Mouse (Mus musculus) midbrain, embryonic 13.5 days (tissue): ENCODE results near the gene Sptlc2. TPM values are rescaled to one million over a fixed set of nuclear protein-coding genes. Genes with fewer than 3 reads are reported as not detected.

ENCODE experiments used
- ATAC-seq: fragments of 200-750 bp; cut with Nextera tagmentation; 2 replicates; pipeline ENCODE4 v1.8.0; 2017; ENCODE audit warnings: mild to moderate bottlenecking, moderate TSS enrichment, moderate library complexity
- H3K27ac ChIP-seq: fragments of 300-500 bp; sonication (generic); 2 replicates; pipeline ENCODE4 v1.5.1; 2015; ENCODE audit warnings: inconsistent platforms, mild to moderate bottlenecking, moderate library complexity
- H3K27me3 ChIP-seq: fragments of 300-500 bp; sonication (generic); 2 replicates; pipeline ENCODE4 v1.6.1; 2015; ENCODE audit warnings: mild to moderate bottlenecking, inconsistent platforms
- H3K36me3 ChIP-seq: fragments of 300-500 bp; sonication (generic); 2 replicates; pipeline ENCODE4 v1.6.1; 2015; ENCODE audit warnings: mild to moderate bottlenecking, inconsistent platforms
- H3K4me1 ChIP-seq: fragments of 300-500 bp; sonication (generic); replicated peaks from 2 replicates; pipeline ENCODE4 v1.6.1; 2015; ENCODE audit warnings: inconsistent platforms
- H3K4me2 ChIP-seq: fragments of 300-500 bp; sonication (generic); replicated peaks from 2 replicates; pipeline ENCODE4 v1.6.1; 2015; ENCODE audit warnings: moderate library complexity, mild to moderate bottlenecking, inconsistent platforms
- H3K4me3 ChIP-seq: fragments of 300-500 bp; sonication (generic); replicated peaks from 2 replicates; pipeline ENCODE4 v1.5.1; 2015; ENCODE audit warnings: mild to moderate bottlenecking, inconsistent platforms
- H3K9ac ChIP-seq: fragments of 300-500 bp; sonication (generic); replicated peaks from 2 replicates; pipeline ENCODE4 v1.6.1; 2015; ENCODE audit warnings: mild to moderate bottlenecking, inconsistent platforms
- H3K9me3 ChIP-seq: fragments of 300-500 bp; sonication (generic); 2 replicates; pipeline ENCODE4 v1.6.1; 2016; ENCODE audit warnings: mild to moderate bottlenecking, inconsistent platforms
- WGBS: fragments of 180-500 bp; shearing (Covaris S2); methylation state at CpG from one replicate; pipeline ENCODE4 v1.1.7; 2015; 5-methylcytosine and 5-hydroxymethylcytosine counted together
- polyA plus RNA-seq: library from polyadenylated mRNA; unstranded; fragments of >200 nt; fragmentation: Nextera tagmentation; extraction: Ambion mirVana; gene quantifications from 2 replicates; pipeline ENCODE4 v1.2.1, GENCODE M21; 2015

Gene Sptlc2
- polyA plus RNA-seq, 1 experiment from 2014 or later: 55.5 TPM

DNA sequence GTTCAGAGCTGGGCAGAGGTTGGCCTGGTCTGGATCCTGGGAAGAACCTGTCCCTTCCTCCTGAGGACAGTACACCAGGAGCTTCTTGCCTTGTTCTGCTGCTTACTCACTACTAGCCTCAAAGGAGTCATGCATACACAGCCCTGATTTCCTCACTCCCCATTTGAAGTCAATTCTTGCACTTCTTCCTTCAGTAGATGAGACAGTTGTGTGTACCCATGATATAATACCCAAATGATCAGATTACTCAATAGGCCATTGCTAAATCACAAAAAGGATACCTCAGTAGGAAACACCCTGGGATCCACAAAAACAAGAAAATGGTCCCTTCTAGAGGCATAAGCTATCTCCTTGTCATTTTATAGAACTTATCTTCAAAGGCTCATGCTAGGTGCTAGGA, 3.2 kb upstream of the Sptlc2 start:
- no peak for ATAC-seq
- Histone ChIP-seq H3K9me3 (no peaks in the 10 kb centered on the region), H3K27me3 (peaks cover 5% of the 10 kb centered on the region; the same call in 1 of the 2 replicates), H3K4me1 (peaks cover 12% of the 10 kb centered on the region), H3K4me3 (no peak overlapping the region), H3K36me3 (no peaks in the 10 kb centered on the region), H3K9ac (no peak overlapping the region), H3K27ac (no peak overlapping the region), H3K4me2 (no peak overlapping the region)

DNA sequence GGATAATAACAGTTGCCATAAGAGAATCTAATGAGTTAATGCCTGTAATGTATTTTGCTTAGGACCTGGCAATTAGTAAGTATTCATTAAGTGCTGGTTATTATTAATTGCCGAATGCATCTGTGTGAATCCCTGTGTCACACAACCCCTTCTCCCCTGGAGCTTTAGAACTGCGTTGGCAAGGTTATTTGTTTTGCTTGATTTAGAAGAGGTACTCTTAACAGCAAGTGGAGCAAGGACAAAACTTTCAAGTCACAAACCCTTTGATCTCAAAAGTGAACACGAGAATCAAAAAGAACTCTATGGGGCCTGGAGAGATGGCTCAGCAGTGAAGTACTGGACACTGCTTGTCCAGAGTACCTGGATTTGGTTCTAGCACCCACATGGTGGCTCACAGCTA, 1.1 kb upstream of the Sptlc2 start:
- 72% methylated on average over 3 of the region's 3 CpGs for WGBS
- H3K4me1 ChIP-seq: peaks cover 16% of the 10 kb centered on the region
- H3K4me3 ChIP-seq: peak overlapping the region; percentile 99; the same call in 1 of the 2 replicates
- H3K27me3 ChIP-seq: peaks cover 5% of the 10 kb centered on the region; the same call in 1 of the 2 replicates
- no peak overlapping the region for H3K27ac ChIP-seq
- H3K9ac ChIP-seq: no peak overlapping the region
- no peak for ATAC-seq
- H3K4me2 ChIP-seq: peak overlapping the region; percentile 56; the same call in 1 of the 2 replicates
- no peaks in the 10 kb centered on the region for H3K36me3 ChIP-seq
- no peaks in the 10 kb centered on the region for H3K9me3 ChIP-seq

DNA sequence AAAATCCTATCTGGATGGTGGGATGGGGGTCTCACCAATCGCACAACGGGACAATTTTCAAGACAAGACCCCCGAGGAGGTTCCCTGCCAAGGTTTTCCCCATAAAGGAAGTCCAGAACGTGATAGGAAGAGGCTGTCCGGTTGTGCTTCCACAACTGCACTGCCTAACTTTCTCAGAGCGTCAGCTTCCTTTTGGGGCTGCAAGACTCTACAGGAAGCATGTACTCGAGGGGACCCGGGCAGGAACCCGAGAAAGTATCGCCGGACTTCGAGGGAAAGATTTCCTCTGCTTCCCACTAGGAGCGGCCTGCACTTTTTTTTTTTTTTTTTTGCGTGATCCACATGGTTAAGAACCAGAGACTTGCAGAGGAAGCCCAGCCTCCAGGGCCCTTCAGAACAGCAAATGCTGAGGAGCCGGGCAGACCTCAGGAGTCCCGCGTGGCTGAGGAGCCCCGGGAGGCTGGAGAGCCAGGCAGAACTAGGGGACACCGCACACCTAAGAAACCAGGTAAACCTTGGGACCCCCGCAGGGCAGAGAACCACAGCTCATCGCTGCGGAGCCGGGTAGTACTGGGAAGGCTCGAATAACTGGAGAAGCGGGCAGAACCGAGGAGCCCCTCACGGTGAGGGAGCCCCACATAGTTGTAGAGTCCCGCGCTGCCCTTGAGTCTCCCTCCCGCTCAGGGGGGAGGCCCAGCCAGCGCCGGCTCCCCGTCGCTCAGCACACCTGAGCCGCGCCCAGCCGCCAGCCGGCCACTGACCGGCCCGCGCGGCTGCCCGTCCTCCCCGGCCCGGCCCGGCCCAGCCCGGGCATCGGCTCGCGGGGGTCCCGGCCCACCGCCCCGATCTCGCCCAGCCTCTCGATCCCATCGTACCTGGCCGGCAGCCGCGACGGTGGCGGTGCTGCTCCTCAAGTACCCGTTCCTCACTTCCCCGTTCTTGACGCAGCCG, 709 bp downstream of the Sptlc2 start:
- under 1% methylated on average over 58 of the region's 65 CpGs for WGBS
- H3K27me3 ChIP-seq: peaks cover 5% of the 10 kb centered on the region; the same call in 1 of the 2 replicates
- H3K27ac ChIP-seq: peak overlapping the region; percentile 83
- H3K9ac ChIP-seq: peak overlapping the region; percentile 95
- H3K9me3 ChIP-seq: no peaks in the 10 kb centered on the region
- peaks cover 16% of the 10 kb centered on the region for H3K4me1 ChIP-seq
- ATAC-seq: no peak; the same call in 1 of the 2 replicates
- no peaks in the 10 kb centered on the region for H3K36me3 ChIP-seq
- H3K4me3 ChIP-seq: peak overlapping the region; percentile 99
- peak overlapping the region; percentile 99 for H3K4me2 ChIP-seq

DNA sequence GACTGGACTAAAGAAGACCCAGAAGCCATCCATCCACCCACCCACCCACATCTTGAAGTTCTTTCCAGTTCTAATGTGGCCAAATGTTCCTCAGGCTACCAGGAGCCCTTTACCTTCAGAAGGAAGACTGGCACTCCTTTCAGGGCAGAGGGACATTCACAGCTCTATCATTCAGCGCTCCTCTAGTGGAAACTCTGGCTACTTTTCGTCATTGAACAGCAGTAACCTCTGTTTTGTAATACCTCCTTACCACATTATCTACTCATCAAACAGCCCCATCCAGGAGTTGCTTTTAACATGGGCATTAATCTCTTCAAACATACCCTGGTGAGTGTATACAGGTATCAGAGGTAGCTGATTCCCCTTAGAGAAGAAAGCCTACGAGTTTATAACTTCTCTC, 3.1 kb downstream of the Sptlc2 start:
- Histone ChIP-seq H3K9me3 (no peaks in the 10 kb centered on the region), H3K27me3 (no peaks in the 10 kb centered on the region), H3K4me3 (no peak overlapping the region), H3K36me3 (no peaks in the 10 kb centered on the region), H3K4me2 (no peak overlapping the region), H3K4me1 (peaks cover 16% of the 10 kb centered on the region), H3K9ac (0 out of 2 replicates have a peak overlapping the region, but pooled peaks have one; percentile 19), H3K27ac (no peak overlapping the region)
- WGBS: 87% methylated on average over 3 of the region's 3 CpGs
- ATAC-seq: no peak

DNA sequence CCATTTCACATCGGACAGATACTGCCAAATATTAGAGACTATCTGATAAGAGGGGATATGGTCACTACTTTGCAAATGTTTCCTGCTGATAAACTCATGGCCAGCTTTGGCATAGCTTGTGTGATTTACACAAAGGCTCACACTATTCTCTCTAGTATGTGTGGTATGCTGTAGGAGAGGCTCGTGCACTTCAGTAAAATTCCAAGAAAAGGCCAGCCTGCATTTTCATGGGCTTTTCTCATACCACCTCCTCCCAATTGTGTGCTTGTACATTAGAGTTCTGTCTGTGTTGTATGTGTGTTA, 6.8 kb downstream of the Sptlc2 start:
- H3K27ac ChIP-seq: no peak overlapping the region
- ATAC-seq: no peak
- H3K4me3 ChIP-seq: no peak overlapping the region
- H3K9ac ChIP-seq: no peak overlapping the region
- 88% methylated on average over 2 of the region's 2 CpGs for WGBS
- H3K9me3 ChIP-seq: no peaks in the 10 kb centered on the region
- no peaks in the 10 kb centered on the region for H3K36me3 ChIP-seq
- H3K4me2 ChIP-seq: no peak overlapping the region
- peaks cover 4% of the 10 kb centered on the region for H3K4me1 ChIP-seq
- H3K27me3 ChIP-seq: no peaks in the 10 kb centered on the region

DNA sequence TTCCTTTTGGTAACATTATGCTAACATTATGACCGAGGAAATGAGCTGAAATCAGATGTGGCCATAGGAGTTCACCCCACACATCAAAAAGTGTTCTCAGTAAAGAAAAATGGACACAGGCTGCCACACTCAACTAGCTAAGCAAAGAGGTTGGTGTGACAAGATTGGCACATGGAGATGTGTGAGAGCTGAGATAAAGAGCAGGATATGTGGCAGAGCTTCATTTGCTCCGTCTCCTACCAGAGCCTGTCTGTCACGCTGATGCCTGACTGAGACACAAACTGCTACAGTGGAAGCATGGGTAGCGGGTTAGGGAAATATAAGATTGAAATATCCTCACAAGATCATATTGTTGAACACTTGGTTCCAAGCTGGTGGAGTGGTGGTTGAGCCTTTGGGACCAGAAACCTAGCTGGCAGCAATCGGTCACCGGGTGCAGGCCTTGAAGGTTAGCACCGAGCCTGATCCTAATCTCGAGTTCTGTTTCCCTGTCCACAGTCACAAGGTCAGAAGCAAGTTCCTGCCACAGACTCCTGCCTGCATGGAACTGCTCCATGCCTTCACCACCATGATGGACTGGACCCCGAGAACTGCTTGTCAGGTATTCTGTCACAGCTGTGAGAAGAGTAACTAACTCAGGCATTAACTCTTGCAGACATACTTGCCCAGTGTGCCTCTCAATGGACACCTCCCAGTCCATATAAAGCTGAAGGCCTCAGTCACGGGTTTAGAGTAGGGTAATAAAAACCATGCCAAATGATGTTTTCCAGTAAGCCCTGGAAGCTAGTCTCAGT, 7.4 kb downstream of the Sptlc2 start:
- ATAC-seq: no peak
- 90% methylated on average over 10 of the region's 10 CpGs for WGBS

DNA sequence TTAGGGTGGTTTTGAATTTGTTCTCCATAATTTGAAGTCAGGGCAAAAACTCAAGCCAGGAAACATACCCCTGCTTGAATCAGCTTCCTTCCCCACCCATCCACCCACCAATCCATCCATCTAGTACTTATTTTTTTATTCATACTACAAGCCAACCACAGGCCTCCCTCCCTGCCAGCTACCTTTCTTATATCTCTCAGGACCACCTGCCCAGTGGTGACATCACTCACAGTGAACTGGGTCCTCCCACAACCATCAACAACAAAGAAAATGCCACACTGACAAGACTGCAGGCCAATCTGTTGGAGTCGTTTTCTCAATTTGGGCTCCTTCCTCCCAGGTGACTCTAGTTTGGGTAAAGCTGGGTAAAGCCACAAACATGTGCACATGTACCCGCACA, 8.7 kb downstream of the Sptlc2 start:
- Histone ChIP-seq H3K27me3 (no peaks in the 10 kb centered on the region), H3K4me3 (no peak overlapping the region), H3K4me1 (no peaks in the 10 kb centered on the region), H3K36me3 (no peaks in the 10 kb centered on the region), H3K27ac (no peak overlapping the region), H3K9me3 (no peaks in the 10 kb centered on the region), H3K9ac (no peak overlapping the region), H3K4me2 (no peak overlapping the region)
- WGBS: 92% methylated on average over 2 of the region's 2 CpGs
- no peak for ATAC-seq

More for the DNA sequence above, 7.4 kb downstream of the Sptlc2 start:
- Histone ChIP-seq H3K4me3 (no peak overlapping the region), H3K4me1 (no peaks in the 10 kb centered on the region), H3K27me3 (no peaks in the 10 kb centered on the region), H3K4me2 (no peak overlapping the region), H3K36me3 (no peaks in the 10 kb centered on the region), H3K27ac (no peak overlapping the region), H3K9ac (no peak overlapping the region), H3K9me3 (no peaks in the 10 kb centered on the region)

DNA sequence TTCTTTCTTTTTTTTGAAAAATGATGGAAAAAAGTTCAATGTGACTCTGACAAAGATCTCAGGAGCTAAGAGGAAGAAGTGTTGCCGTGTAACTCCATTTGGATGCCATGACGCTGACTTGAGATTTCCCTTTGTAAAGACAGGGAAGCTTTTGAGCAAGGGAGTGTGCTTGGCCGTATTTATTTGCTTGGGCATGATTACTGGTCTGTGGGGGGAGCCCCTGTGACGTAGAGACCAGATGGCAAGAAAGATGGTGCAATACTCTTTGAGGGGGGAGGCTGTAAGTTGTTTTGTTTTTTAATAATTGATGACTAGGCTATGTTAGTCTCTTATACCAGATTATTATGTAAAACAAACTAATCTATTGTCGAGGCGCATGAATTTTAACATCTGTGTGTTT, 14.0 kb downstream of the Sptlc2 start:
- H3K27me3 ChIP-seq: no peaks in the 10 kb centered on the region
- no peaks in the 10 kb centered on the region for H3K4me1 ChIP-seq
- H3K27ac ChIP-seq: no peak overlapping the region
- no peak overlapping the region for H3K9ac ChIP-seq
- H3K9me3 ChIP-seq: no peaks in the 10 kb centered on the region
- ATAC-seq: no peak
- no peak overlapping the region for H3K4me2 ChIP-seq
- H3K36me3 ChIP-seq: no peaks in the 10 kb centered on the region
- 90% methylated on average over 6 of the region's 6 CpGs for WGBS
- H3K4me3 ChIP-seq: no peak overlapping the region

DNA sequence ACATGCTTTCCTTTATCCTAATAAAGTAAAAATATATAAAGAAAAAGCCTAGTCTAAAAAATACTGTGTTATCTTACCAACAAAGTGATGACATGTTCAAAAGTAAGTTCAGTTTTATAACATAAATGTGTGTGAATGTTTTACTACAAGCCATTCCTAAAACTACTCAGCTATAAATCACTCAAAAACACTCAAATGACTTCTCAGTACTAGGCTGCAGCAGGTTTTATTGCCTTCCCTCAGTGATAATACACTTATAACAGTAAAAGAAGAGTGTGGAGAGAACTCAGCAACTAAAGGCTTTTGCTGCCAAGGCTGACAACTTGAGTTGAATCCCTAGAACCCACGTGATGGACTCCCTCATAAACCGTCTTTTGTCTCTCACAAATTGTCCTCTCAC, 18.8 kb downstream of the Sptlc2 start:
- Histone ChIP-seq H3K27ac (no peak overlapping the region), H3K9me3 (no peaks in the 10 kb centered on the region), H3K36me3 (peaks cover 18% of the 10 kb centered on the region), H3K4me1 (no peaks in the 10 kb centered on the region), H3K4me3 (no peak overlapping the region), H3K27me3 (no peaks in the 10 kb centered on the region), H3K9ac (no peak overlapping the region), H3K4me2 (no peak overlapping the region)
- ATAC-seq: no peak
- WGBS: 90% methylated on average over 2 of the region's 2 CpGs

DNA sequence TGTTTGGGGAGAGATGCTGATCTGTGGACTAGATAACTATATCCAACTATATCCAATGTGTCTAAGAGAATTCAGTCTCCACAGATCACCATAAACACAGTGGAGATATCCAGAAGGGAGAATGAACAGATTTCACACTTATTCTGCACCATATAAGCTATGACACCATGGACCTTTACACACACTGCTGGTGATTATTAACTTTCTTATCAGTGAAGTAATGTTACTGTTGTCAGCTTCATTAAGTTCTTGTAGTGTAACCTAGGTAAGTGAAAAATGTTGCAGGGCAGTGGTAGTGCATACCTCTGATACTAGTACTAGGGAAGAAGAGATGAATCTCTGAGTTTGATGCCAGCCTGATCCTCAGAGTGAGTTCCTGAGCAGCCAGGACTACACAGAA, 20.1 kb downstream of the Sptlc2 start:
- no peak for ATAC-seq
- Histone ChIP-seq H3K36me3 (peaks cover 18% of the 10 kb centered on the region), H3K27ac (no peak overlapping the region), H3K4me2 (no peak overlapping the region), H3K4me1 (no peaks in the 10 kb centered on the region), H3K9ac (no peak overlapping the region), H3K4me3 (no peak overlapping the region), H3K27me3 (no peaks in the 10 kb centered on the region), H3K9me3 (no peaks in the 10 kb centered on the region)

DNA sequence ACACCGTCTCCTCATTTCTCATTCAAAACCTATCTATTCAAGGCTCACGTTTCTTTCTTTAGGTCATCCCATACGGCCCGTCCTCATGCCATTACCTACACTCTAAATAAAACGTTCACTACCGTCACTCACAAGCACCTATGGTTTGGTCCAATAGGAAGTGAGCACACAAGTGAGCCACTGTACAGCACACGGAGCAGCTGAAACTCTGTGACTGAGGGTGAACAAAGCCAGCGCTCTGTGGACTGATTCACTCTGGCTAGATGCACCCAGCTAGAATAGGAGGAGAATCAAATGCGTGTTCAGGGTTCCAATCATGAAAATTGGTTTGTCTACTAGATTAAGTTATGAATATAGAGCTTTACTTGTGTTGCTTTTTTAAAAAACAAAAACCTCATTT, 22.5 kb downstream of the Sptlc2 start:
- no peak for ATAC-seq
- Histone ChIP-seq H3K36me3 (peaks cover 18% of the 10 kb centered on the region), H3K4me2 (no peak overlapping the region), H3K4me1 (peaks cover 2% of the 10 kb centered on the region; the same call in 1 of the 2 replicates), H3K27me3 (no peaks in the 10 kb centered on the region), H3K9me3 (no peaks in the 10 kb centered on the region), H3K4me3 (no peak overlapping the region), H3K9ac (no peak overlapping the region), H3K27ac (no peak overlapping the region)
- 79% methylated on average over 9 of the region's 9 CpGs for WGBS

DNA sequence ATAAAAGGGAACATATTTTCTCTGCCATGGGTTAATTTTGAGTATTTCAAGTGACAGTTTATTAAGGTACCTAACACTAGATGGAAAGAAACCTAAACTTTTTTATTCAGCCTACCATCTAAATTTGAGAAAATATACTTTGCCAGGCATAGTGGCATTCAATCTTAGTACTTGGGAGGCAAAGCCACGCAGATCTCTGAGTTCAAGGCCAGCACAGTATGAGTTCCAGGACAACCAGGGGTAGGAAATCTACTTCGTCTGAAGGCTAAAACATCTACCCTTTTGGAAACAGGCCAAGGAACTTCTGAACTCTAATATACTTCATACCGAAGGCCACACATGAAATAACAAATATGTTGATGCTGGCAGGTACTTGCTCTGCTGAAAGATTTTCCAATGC, 26.0 kb downstream of the Sptlc2 start:
- H3K36me3 ChIP-seq: peaks cover 3% of the 10 kb centered on the region; the same call in 1 of the 2 replicates
- ATAC-seq: no peak
- no peak overlapping the region for H3K4me2 ChIP-seq
- H3K9ac ChIP-seq: no peak overlapping the region
- H3K27ac ChIP-seq: no peak overlapping the region
- H3K9me3 ChIP-seq: no peaks in the 10 kb centered on the region
- peaks cover 4% of the 10 kb centered on the region; the same call in 1 of the 2 replicates for H3K4me1 ChIP-seq
- WGBS: 92% methylated on average over 3 of the region's 3 CpGs
- H3K4me3 ChIP-seq: no peak overlapping the region
- no peaks in the 10 kb centered on the region for H3K27me3 ChIP-seq
